Mouse (Mus musculus): Measurements from ENCODE around the gene Dmd. TPM values are rescaled to one million over a fixed set of nuclear protein-coding genes. Genes with fewer than 3 reads are reported as not detected.

Gene Dmd
- polyA plus RNA-seq, 1 experiment from 2014 or later, result 29.4 TPM

GRCm38 (mm10) chrX:84932715-84933473, 1984.2 kb downstream of the Dmd start:
- H3K9ac ChIP-seq, result no peak overlapping the region
- no peak overlapping the region for H3K4me3 ChIP-seq
- H3K9me3 ChIP-seq, result no peaks in the 10 kb centered on the region
- ATAC-seq (replicated peaks), result no peak; the same call in 1 of the 2 replicates
- 81% methylated on average over 10 of the region's 10 CpGs for WGBS
- H3K4me1 ChIP-seq, result no peaks in the 10 kb centered on the region
- no peak overlapping the region for H3K4me2 ChIP-seq
- no peaks in the 10 kb centered on the region for H3K27me3 ChIP-seq (replicated peaks)
- H3K27ac ChIP-seq, result no peak overlapping the region
- no peaks in the 10 kb centered on the region for H3K36me3 ChIP-seq (replicated peaks)

GRCm38 (mm10) chrX:84960557-84960956, 2011.9 kb downstream of the Dmd start:
- WGBS, result 83% methylated on average over 5 of the region's 5 CpGs
- Histone ChIP-seq H3K9ac (no peak overlapping the region), H3K36me3 (replicated peaks) (no peaks in the 10 kb centered on the region), H3K4me1 (no peaks in the 10 kb centered on the region), H3K27me3 (replicated peaks) (no peaks in the 10 kb centered on the region), H3K27ac (no peak overlapping the region), H3K9me3 (no peaks in the 10 kb centered on the region), H3K4me2 (no peak overlapping the region), H3K4me3 (no peak overlapping the region)
- no peak for ATAC-seq (replicated peaks)

- H3K27me3 ChIP-seq (replicated peaks), result no peaks in the 10 kb centered on the region
- H3K36me3 ChIP-seq (replicated peaks), result no peaks in the 10 kb centered on the region
- 78% methylated on average over 6 of the region's 6 CpGs for WGBS
- no peak overlapping the region for H3K9ac ChIP-seq
- ATAC-seq (replicated peaks), result no peak
- no peak overlapping the region for H3K4me2 ChIP-seq
- no peak overlapping the region for H3K4me3 ChIP-seq
- H3K9me3 ChIP-seq, result no peaks in the 10 kb centered on the region
- H3K4me1 ChIP-seq, result no peaks in the 10 kb centered on the region
- H3K27ac ChIP-seq, result no peak overlapping the region
These were observed 2012.3 kb downstream of the Dmd start for GRCm38 (mm10) chrX:84960972-84961371.

- Histone ChIP-seq H3K4me3 (no peak overlapping the region), H3K27me3 (replicated peaks) (no peaks in the 10 kb centered on the region), H3K27ac (no peak overlapping the region), H3K9me3 (no peaks in the 10 kb centered on the region), H3K4me2 (no peak overlapping the region), H3K4me1 (no peaks in the 10 kb centered on the region), H3K9ac (no peak overlapping the region), H3K36me3 (replicated peaks) (no peaks in the 10 kb centered on the region)
- no peak for ATAC-seq (replicated peaks)
These were observed 2059.6 kb downstream of the Dmd start for GRCm38 (mm10) chrX:85008304-85008703.

- Histone ChIP-seq H3K27ac (no peak overlapping the region), H3K27me3 (replicated peaks) (no peaks in the 10 kb centered on the region), H3K4me1 (no peaks in the 10 kb centered on the region), H3K4me3 (no peak overlapping the region), H3K9me3 (no peaks in the 10 kb centered on the region), H3K9ac (no peak overlapping the region), H3K4me2 (no peak overlapping the region), H3K36me3 (replicated peaks) (no peaks in the 10 kb centered on the region)
- WGBS, result 43% methylated on average over 8 of the region's 8 CpGs
- ATAC-seq (replicated peaks), result no peak
These were observed 2092.9 kb downstream of the Dmd start for GRCm38 (mm10) chrX:85041466-85042058.

- Histone ChIP-seq H3K27ac (no peak overlapping the region), H3K4me2 (no peak overlapping the region), H3K9ac (no peak overlapping the region), H3K36me3 (replicated peaks) (no peaks in the 10 kb centered on the region), H3K27me3 (replicated peaks) (no peaks in the 10 kb centered on the region), H3K4me3 (no peak overlapping the region), H3K9me3 (no peaks in the 10 kb centered on the region), H3K4me1 (no peaks in the 10 kb centered on the region)
- 88% methylated on average over 9 of the region's 9 CpGs for WGBS
- no peak for ATAC-seq (replicated peaks)
These were observed 2098.0 kb downstream of the Dmd start for GRCm38 (mm10) chrX:85046631-85047030.

GRCm38 (mm10) chrX:85048141-85049110, 2099.8 kb downstream of the Dmd start:
- Histone ChIP-seq H3K4me2 (peak overlapping the region; percentile 69), H3K9ac (peak overlapping the region; percentile 54), H3K36me3 (replicated peaks) (no peaks in the 10 kb centered on the region), H3K9me3 (no peaks in the 10 kb centered on the region), H3K27me3 (replicated peaks) (no peaks in the 10 kb centered on the region), H3K4me1 (no peaks in the 10 kb centered on the region), H3K4me3 (peak overlapping the region; percentile 43), H3K27ac (peak overlapping the region; percentile 26)
- WGBS, result 20% methylated on average over 40 of the region's 47 CpGs
- ATAC-seq (replicated peaks), result peak; percentile 92

- Histone ChIP-seq H3K4me3 (peak overlapping the region; percentile 43), H3K27ac (no peak overlapping the region), H3K36me3 (replicated peaks) (no peaks in the 10 kb centered on the region), H3K9ac (no peak overlapping the region), H3K9me3 (no peaks in the 10 kb centered on the region), H3K4me2 (peak overlapping the region; percentile 69), H3K4me1 (no peaks in the 10 kb centered on the region), H3K27me3 (replicated peaks) (no peaks in the 10 kb centered on the region)
- no peak for ATAC-seq (replicated peaks)
- 36% methylated on average over 3 of the region's 3 CpGs for WGBS
These were observed 2100.9 kb downstream of the Dmd start for GRCm38 (mm10) chrX:85049593-85049992.

- no peak overlapping the region for H3K4me2 ChIP-seq
- no peaks in the 10 kb centered on the region for H3K9me3 ChIP-seq
- H3K4me1 ChIP-seq, result no peaks in the 10 kb centered on the region
- no peaks in the 10 kb centered on the region for H3K27me3 ChIP-seq (replicated peaks)
- H3K9ac ChIP-seq, result no peak overlapping the region
- no peaks in the 10 kb centered on the region for H3K36me3 ChIP-seq (replicated peaks)
- no peak overlapping the region for H3K27ac ChIP-seq
- WGBS, result 63% methylated on average over 4 of the region's 4 CpGs
- H3K4me3 ChIP-seq, result no peak overlapping the region
- no peak for ATAC-seq (replicated peaks)
These were observed 2124.9 kb downstream of the Dmd start for GRCm38 (mm10) chrX:85073602-85074001.

- WGBS, result 81% methylated on average over 1 of the region's 1 CpGs
- H3K36me3 ChIP-seq (replicated peaks), result no peaks in the 10 kb centered on the region
- H3K9me3 ChIP-seq, result no peaks in the 10 kb centered on the region
- no peak for ATAC-seq (replicated peaks)
- H3K27ac ChIP-seq, result no peak overlapping the region
- no peak overlapping the region for H3K4me2 ChIP-seq
- H3K4me3 ChIP-seq, result no peak overlapping the region
- H3K4me1 ChIP-seq, result no peaks in the 10 kb centered on the region
- H3K27me3 ChIP-seq (replicated peaks), result no peaks in the 10 kb centered on the region; the same call in 1 of the 2 replicates
- no peak overlapping the region for H3K9ac ChIP-seq
These were observed 2128.2 kb downstream of the Dmd start for GRCm38 (mm10) chrX:85076845-85077244.

GRCm38 (mm10) chrX:85077605-85078004, 2128.9 kb downstream of the Dmd start:
- WGBS, result 39% methylated on average over 1 of the region's 1 CpGs
- Histone ChIP-seq H3K27ac (no peak overlapping the region), H3K27me3 (replicated peaks) (no peaks in the 10 kb centered on the region; the same call in 1 of the 2 replicates), H3K9me3 (no peaks in the 10 kb centered on the region), H3K4me2 (no peak overlapping the region), H3K36me3 (replicated peaks) (no peaks in the 10 kb centered on the region), H3K9ac (no peak overlapping the region), H3K4me3 (no peak overlapping the region), H3K4me1 (no peaks in the 10 kb centered on the region)
- ATAC-seq (replicated peaks), result no peak

- no peak overlapping the region for H3K4me2 ChIP-seq
- H3K9me3 ChIP-seq, result no peaks in the 10 kb centered on the region
- no peaks in the 10 kb centered on the region for H3K36me3 ChIP-seq (replicated peaks)
- WGBS, result 69% methylated on average over 2 of the region's 2 CpGs
- H3K4me3 ChIP-seq, result no peak overlapping the region
- H3K9ac ChIP-seq, result no peak overlapping the region
- no peak overlapping the region for H3K27ac ChIP-seq
- H3K27me3 ChIP-seq (replicated peaks), result no peaks in the 10 kb centered on the region; the same call in 1 of the 2 replicates
- no peaks in the 10 kb centered on the region for H3K4me1 ChIP-seq
- ATAC-seq (replicated peaks), result no peak
These were observed 2130.5 kb downstream of the Dmd start for GRCm38 (mm10) chrX:85079174-85079573.
